8 mouse cellular contexts compared by ENCODE assay signal in the genomic region with DNA sequence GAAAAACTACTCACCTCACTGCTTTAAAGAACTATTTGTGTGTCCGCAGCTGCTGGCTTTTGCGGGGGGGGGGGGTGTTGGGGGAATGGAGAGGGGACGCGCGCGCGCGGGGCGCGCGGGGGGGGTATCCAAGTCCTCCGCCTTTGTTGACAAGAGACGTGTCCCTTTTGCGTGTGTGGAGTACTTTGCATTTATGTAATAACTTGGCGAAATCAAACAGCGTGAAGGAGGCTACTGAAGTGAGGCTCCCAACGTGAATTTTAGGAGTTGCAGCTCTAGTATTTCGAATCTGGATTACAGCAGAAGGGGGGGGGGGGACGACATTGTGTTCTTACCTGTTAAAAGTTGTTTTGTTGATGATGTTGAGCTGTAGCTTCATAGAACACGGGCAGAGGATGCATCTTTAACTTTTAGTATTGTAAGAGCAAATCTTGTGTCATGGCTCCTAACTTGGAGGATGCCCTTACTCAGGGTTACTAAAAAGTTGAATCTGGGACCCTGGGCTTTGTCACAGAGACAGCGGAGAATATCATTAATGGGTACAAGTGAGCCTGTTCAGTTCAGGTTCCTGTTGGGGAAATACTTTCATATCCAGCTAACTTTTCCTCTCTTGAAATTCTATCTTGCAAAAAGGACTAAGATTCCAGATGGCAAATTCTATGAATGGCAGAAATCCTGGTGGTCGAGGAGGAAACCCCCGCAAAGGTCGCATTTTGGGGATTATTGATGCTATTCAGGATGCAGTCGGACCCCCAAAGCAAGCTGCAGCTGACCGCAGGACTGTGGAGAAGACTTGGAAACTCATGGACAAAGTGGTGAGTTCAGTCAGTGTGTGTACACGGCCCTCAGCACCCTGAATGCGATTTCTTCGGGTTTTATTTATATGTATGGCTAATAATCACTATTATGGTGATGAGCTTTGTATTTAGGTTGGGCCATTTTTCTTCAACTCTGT. TPM values are rescaled to one million over a fixed set of nuclear protein-coding genes. Genes with fewer than 3 reads are reported as not detected.
DNase-seq lines count a peak whose midpoint lies in the region; ATAC-seq and TF ChIP-seq lines count a peak whose summit lies in the region.

No protein-coding gene starts in this region.

- H3K4me2 ChIP-seq in heart, embryonic 12.5 days: peak overlapping the region; percentile 69
- peak overlapping the region; percentile 64 for H3K4me2 ChIP-seq in forebrain, embryonic 12.5 days
- peak overlapping the region; percentile 98 for H3K4me2 ChIP-seq in liver, embryonic 12.5 days
- peak overlapping the region; percentile 66 for H3K4me2 ChIP-seq in stomach, embryonic 16.5 days (ENCODE audit: low read depth, low read length)

- H3K9ac ChIP-seq in heart, embryonic 12.5 days: peak overlapping the region; percentile 92
- peak overlapping the region; percentile 86; the same call in 1 of the 2 replicates for H3K9ac ChIP-seq in ES-E14 (ENCODE audit: insufficient read depth, low read depth, low read length, poor library complexity, severe bottlenecking)
- peak overlapping the region; percentile 96 for H3K9ac ChIP-seq in forebrain, embryonic 12.5 days
- H3K9ac ChIP-seq in liver, embryonic 12.5 days: peak overlapping the region; percentile 87
- peak overlapping the region; percentile 86 for H3K9ac ChIP-seq in stomach, embryonic 16.5 days (ENCODE audit: low read length)

- no peaks in the 10 kb centered on the region for H3K9me3 ChIP-seq in heart, embryonic 12.5 days (replicated peaks)
- no peaks in the 10 kb centered on the region for H3K9me3 ChIP-seq in ES-E14 (ENCODE audit: control insufficient read depth, insufficient read depth, low read depth, low read length)
- no peaks in the 10 kb centered on the region for H3K9me3 ChIP-seq in forebrain, embryonic 12.5 days
- H3K9me3 ChIP-seq in liver, embryonic 12.5 days (replicated peaks): no peaks in the 10 kb centered on the region
- H3K9me3 ChIP-seq in stomach, embryonic 16.5 days (replicated peaks; ENCODE audit: control insufficient read depth, low read length): no peaks in the 10 kb centered on the region

- in situ Hi-C loops in ES-E14 (cut with MboI; ENCODE audit: low sequenced_read_pairs in 2 of 2, unreplicated experiment in 2 of 2): no loop called here

- 20% methylated on average over 29 of the region's 29 CpGs for WGBS in heart, embryonic 12.5 days
- 13% methylated on average over 29 of the region's 29 CpGs for WGBS in forebrain, embryonic 12.5 days
- 22% methylated on average over 29 of the region's 29 CpGs for WGBS in liver, embryonic 12.5 days (ENCODE audit: insufficient replicate concordance)
- WGBS in stomach, embryonic 16.5 days: 18% methylated on average over 29 of the region's 29 CpGs

- no peaks in the 10 kb centered on the region for H3K27me3 ChIP-seq in heart, embryonic 12.5 days (replicated peaks)
- H3K27me3 ChIP-seq in forebrain, embryonic 12.5 days: no peaks in the 10 kb centered on the region
- no peaks in the 10 kb centered on the region for H3K27me3 ChIP-seq in liver, embryonic 12.5 days (replicated peaks)
- H3K27me3 ChIP-seq in stomach, embryonic 16.5 days (ENCODE audit: control insufficient read depth, insufficient read depth, low read length): no peaks in the 10 kb centered on the region

- DNase-seq in heart, postnatal 10 days: no peak
- DNase-seq in ES-E14 (ENCODE audit: low read depth, low spot score): no peak
- DNase-seq in urinary bladder, adult 18-20 months (ENCODE audit: low spot score in 2 of 2): no peak
- no peak for DNase-seq in kidney, adult 18-20 months

- peaks cover 20% of the 10 kb centered on the region for H3K36me3 ChIP-seq in heart, embryonic 12.5 days
- no peaks in the 10 kb centered on the region; the same call in 1 of the 2 replicates for H3K36me3 ChIP-seq in ES-E14 (ENCODE audit: control insufficient read depth, insufficient read depth, low read length, poor library complexity, severe bottlenecking)
- H3K36me3 ChIP-seq in forebrain, embryonic 12.5 days (replicated peaks): peaks cover 26% of the 10 kb centered on the region
- peaks cover 14% of the 10 kb centered on the region; the same call in 1 of the 2 replicates for H3K36me3 ChIP-seq in liver, embryonic 12.5 days
- peaks cover 3% of the 10 kb centered on the region; the same call in 1 of the 2 replicates for H3K36me3 ChIP-seq in stomach, embryonic 16.5 days (ENCODE audit: control insufficient read depth, insufficient read depth, low read length)

- ATAC-seq in heart, embryonic 12.5 days (ENCODE audit: insufficient number of reproducible peaks, low FRiP score): no peak
- no peak for ATAC-seq in forebrain, embryonic 12.5 days (ENCODE audit: low FRiP score)
- no peak for ATAC-seq in liver, embryonic 12.5 days
- ATAC-seq in stomach, embryonic 16.5 days (ENCODE audit: insufficient read depth, low FRiP score): no peak

- peak overlapping the region; percentile 92 for H3K27ac ChIP-seq in heart, embryonic 12.5 days (ENCODE audit: poor library complexity, severe bottlenecking)
- H3K27ac ChIP-seq in ES-E14 (ENCODE audit: insufficient read depth, low read depth, low read length, poor library complexity, severe bottlenecking): no peak overlapping the region
- peak overlapping the region; percentile 97; the same call in 1 of the 2 replicates for H3K27ac ChIP-seq in forebrain, embryonic 12.5 days
- peak overlapping the region; percentile 83; the same call in 1 of the 2 replicates for H3K27ac ChIP-seq in liver, embryonic 12.5 days
- H3K27ac ChIP-seq in stomach, embryonic 16.5 days (ENCODE audit: low read length): peak overlapping the region; percentile 98; the same call in 1 of the 2 replicates

- H3K4me3 ChIP-seq in heart, embryonic 12.5 days: peak overlapping the region; percentile 89
- H3K4me3 ChIP-seq in ES-E14 (ENCODE audit: insufficient read depth in 1 of 2, low read depth in 1 of 2, low read length in 2 of 2, poor library complexity in 1 of 2, severe bottlenecking in 1 of 2): peak overlapping the region; percentile 81 to 99
- H3K4me3 ChIP-seq in forebrain, embryonic 12.5 days (replicated peaks): peak overlapping the region; percentile 91
- H3K4me3 ChIP-seq in liver, embryonic 12.5 days: peak overlapping the region; percentile 86
- peak overlapping the region; percentile 73 for H3K4me3 ChIP-seq in stomach, embryonic 16.5 days (replicated peaks; ENCODE audit: low read length)

- peaks cover 32% of the 10 kb centered on the region for H3K4me1 ChIP-seq in heart, embryonic 12.5 days (replicated peaks)
- H3K4me1 ChIP-seq in ES-E14 (ENCODE audit: control insufficient read depth in 2 of 2, insufficient read depth in 2 of 2, low read length in 2 of 2, poor library complexity in 1 of 2): peaks cover 2 to 4% of the 10 kb centered on the region in 2 experiments; a peak in 1 of 4 replicates
- peaks cover 43% of the 10 kb centered on the region for H3K4me1 ChIP-seq in forebrain, embryonic 12.5 days
- peaks cover 20% of the 10 kb centered on the region for H3K4me1 ChIP-seq in liver, embryonic 12.5 days
- H3K4me1 ChIP-seq in stomach, embryonic 16.5 days (ENCODE audit: control insufficient read depth, insufficient read depth, low read length): peaks cover 20% of the 10 kb centered on the region; the same call in 1 of the 2 replicates

- intact Hi-C loops in heart, postnatal 10 days (cut with DNase I): loop anchor here (5.0 to 10.0 kb wide), 3 partner anchors 40 to 718 kb away; no protein-coding TSS in a partner anchor

TF ChIP-seq in ES-E14, 5 proteins besides CTCF, POLR2A, EP300 and RAD21:
- TF ChIP-seq MAFK (IDR thresholded peaks at IDR 0.05; ENCODE audit: insufficient read depth, low read depth, low read length): no peak
- no peak for TF ChIP-seq HCFC1 (IDR thresholded peaks at IDR 0.05; ENCODE audit: borderline replicate concordance, insufficient read depth, low read length)
- no peak for TF ChIP-seq ZC3H11A (IDR thresholded peaks at IDR 0.05; ENCODE audit: borderline replicate concordance, low read depth, low read length)
- no peak for TF ChIP-seq ZNF384 (IDR thresholded peaks at IDR 0.05; ENCODE audit: low read depth, low read length)
- TF ChIP-seq CHD2 (IDR thresholded peaks at IDR 0.05; ENCODE audit: low read depth, low read length): no peak

RNA-seq across cellular contexts. Expression of a gene that starts 1.6 kb away (rescaled TPM):
- polyA plus RNA-seq in heart, embryonic 12.5 days (2016; fragmentation: Nextera tagmentation; extraction: Ambion mirVana): 15.4 and 15.9 TPM in 2 replicates
- total RNA-seq in heart, postnatal 10 days (2021): 10 to 100 TPM; 18.0 to 18.7 TPM
- total RNA-seq in ES-E14 (2012; rRNA removed): 5.1 and 5.2 TPM in 2 replicates
- polyA plus RNA-seq in forebrain, embryonic 12.5 days (2016; fragmentation: Nextera tagmentation; extraction: Ambion mirVana): 29.0 and 31.6 TPM in 2 replicates
- polyA plus RNA-seq in liver, embryonic 12.5 days (2016; fragmentation: Nextera tagmentation; extraction: Ambion mirVana): 3.4 and 3.7 TPM in 2 replicates
- 11.7 and 12.6 TPM in 2 replicates for polyA plus RNA-seq in stomach, embryonic 16.5 days (2015; fragmentation: Nextera tagmentation; extraction: Ambion mirVana)
